Mouse (Mus musculus) C2C12 (cell line): ENCODE data around the gene Olfr93.

Experiments
- CEBPB ChIP-seq: IDR thresholded peaks from one replicate; pipeline ENCODE4 v1.6.1; 2011; ENCODE audit warnings: low read depth, mild to moderate bottlenecking, control low read depth, moderate library complexity
- CTCF ChIP-seq: IDR thresholded peaks from one replicate; pipeline ENCODE4 v1.5.1; 2011; ENCODE audit not compliant: control insufficient read depth, insufficient read depth, insufficient read length
- FOSL1 ChIP-seq: IDR thresholded peaks from one replicate; pipeline ENCODE4 v1.8.0; 2011; ENCODE audit warnings: mild to moderate bottlenecking, low read length; ENCODE audit not compliant: poor library complexity, insufficient read depth, severe bottlenecking
- MAX ChIP-seq: IDR thresholded peaks from one replicate; pipeline ENCODE4 v1.6.1; 2011; ENCODE audit warnings: mild to moderate bottlenecking, control low read depth
- MYOD1 ChIP-seq: IDR thresholded peaks from one replicate; pipeline ENCODE4 v1.6.1; 2011; ENCODE audit warnings: low read depth; ENCODE audit not compliant: control insufficient read depth, insufficient read length
- MYOG ChIP-seq: IDR thresholded peaks from one replicate; pipeline ENCODE4 v1.6.1; 2011; ENCODE audit not compliant: control insufficient read depth, insufficient read length; ENCODE audit errors: extremely low read depth
- USF1 ChIP-seq: IDR thresholded peaks from one replicate; pipeline ENCODE4 v1.6.1; 2011; ENCODE audit warnings: low read depth, mild to moderate bottlenecking, control low read depth, moderate library complexity

DNA sequence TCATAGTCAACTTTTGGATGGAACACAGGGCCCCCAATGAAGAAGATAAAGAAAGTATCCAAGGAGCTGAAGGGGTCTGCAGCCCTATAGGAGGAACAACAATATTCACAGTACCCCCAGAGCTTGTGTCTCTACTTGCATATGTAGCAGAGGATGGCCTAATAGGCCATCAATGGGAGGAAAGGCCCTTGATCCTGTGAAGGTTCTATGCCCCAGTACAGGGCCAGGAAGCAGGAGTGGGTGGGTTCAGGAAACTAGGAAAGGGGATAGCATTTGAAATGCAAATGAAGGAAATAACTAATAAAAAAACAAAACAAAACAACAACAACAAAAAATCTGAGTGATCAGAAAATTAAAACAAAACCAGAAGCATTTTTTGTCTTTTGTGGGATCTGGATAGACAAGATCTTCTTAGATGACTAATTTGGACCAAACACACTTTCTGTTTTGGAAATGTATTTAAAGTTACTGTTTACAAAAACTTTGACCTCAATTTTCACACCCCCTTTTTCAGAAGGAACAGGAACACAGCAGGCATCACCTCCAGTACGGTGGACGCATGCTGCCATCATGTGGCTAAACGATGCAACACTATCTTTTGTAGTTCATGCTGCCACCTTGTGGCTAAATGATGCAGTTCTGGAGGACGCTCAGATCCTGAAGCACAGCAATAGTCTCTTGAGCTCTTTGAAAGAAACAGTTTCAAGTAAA, 42.1 kb upstream of the Olfr93 start:
- TF ChIP-seq CTCF (peak; percentile 100), MYOD1 (no peak), USF1 (no peak), MAX (no peak), CEBPB (no peak), FOSL1 (no peak), MYOG (no peak)
